Mouse (Mus musculus): ENCODE data around the gene Cnot6l. TPM values are rescaled to one million over a fixed set of nuclear protein-coding genes. Genes with fewer than 3 reads are reported as not detected.

The Cnot6l gene
- polyA plus RNA-seq, 1 experiment from 2014 or later = 14.3 TPM

DNA sequence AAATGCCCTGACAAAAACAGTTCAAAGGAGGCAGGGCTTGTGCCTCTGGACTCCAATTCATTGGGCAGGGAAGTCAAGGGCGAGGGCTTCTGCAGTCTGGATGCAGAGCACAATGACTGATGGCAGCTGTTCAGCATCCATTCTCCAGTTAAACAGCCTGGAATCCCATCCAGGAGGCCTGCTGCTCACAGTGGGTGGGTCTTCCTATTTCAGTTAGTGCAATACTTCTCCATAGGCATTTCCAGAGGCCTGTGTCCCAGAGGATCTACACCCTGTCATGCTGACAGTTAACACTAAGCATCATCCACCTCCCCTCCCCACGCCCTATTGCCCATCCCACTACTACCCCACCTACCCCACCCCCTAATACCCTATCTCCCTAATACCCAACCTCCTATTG lies 19.2 kb upstream of the Cnot6l start:
- Histone ChIP-seq H3K4me1 (no peaks in the 10 kb centered on the region), H3K4me3 (no peak overlapping the region), H3K27ac (no peak overlapping the region), H3K36me3 (no peaks in the 10 kb centered on the region), H3K27me3 (ENCODE audit: low read depth, poor library complexity, severe bottlenecking) (no peaks in the 10 kb centered on the region), H3K9me3 (replicated peaks) (no peaks in the 10 kb centered on the region)
- WGBS = 74% methylated on average over 2 of the region's 2 CpGs
- no peak for DNase-seq (ENCODE audit: low spot score)

DNA sequence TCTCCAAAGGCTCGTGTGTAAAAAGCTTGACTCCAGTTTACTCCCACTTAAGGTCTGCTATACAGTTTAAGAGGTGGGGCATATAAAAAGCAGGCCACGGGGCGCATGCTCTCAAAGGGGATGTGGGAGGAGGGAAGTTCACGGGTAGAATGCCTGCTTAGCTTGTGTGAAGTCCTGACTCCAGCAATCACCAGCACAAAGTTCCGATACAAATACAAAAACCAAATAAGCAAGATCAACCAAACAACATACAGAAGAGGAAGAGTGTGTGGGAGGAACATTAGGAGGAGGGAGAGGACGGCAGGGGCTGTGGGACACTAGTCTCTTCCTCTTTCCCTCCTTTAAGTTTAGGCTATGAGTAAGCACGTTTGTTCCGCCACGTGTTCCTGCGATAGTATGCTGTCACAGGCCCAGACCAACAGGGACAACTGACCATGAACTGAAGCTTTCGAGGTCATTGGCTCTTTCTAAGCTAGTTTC lies 12.9 kb upstream of the Cnot6l start:
- Histone ChIP-seq H3K9me3 (replicated peaks) (no peaks in the 10 kb centered on the region), H3K27me3 (ENCODE audit: low read depth, poor library complexity, severe bottlenecking) (no peaks in the 10 kb centered on the region), H3K4me3 (no peak overlapping the region), H3K27ac (peak overlapping the region; percentile 14; the same call in 1 of the 2 replicates), H3K36me3 (no peaks in the 10 kb centered on the region), H3K4me1 (peaks cover 18% of the 10 kb centered on the region)
- WGBS = 81% methylated on average over 11 of the region's 11 CpGs
- DNase-seq (ENCODE audit: low spot score) = no peak

GRCm38 (mm10) chr5:96176121-96176520 lies 12.2 kb upstream of the Cnot6l start:
- Histone ChIP-seq H3K36me3 (no peaks in the 10 kb centered on the region), H3K27me3 (ENCODE audit: low read depth, poor library complexity, severe bottlenecking) (no peaks in the 10 kb centered on the region), H3K4me3 (no peak overlapping the region), H3K9me3 (replicated peaks) (no peaks in the 10 kb centered on the region), H3K27ac (no peak overlapping the region), H3K4me1 (peaks cover 18% of the 10 kb centered on the region)
- no peak for DNase-seq (ENCODE audit: low spot score)
- 42% methylated on average over 9 of the region's 9 CpGs for WGBS

DNA sequence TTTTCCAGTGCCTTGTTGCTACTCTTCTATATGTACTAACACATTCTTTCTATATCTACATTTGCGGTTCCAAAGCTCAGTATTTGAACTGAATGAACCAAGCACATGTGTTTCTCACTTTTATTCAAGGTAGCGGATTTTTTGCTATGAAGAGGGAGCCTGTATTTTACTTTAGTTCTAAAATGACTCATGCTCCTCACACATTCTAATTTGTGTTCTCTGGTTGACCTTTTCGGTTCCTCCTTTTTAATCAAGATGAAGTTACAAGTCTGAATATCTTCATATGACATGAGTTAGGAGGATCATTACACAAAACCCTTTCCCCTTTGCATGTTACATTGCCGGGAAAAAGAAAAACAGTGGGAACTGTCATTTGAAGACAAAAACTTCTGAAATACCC lies 7.8 kb upstream of the Cnot6l start:
- H3K36me3 ChIP-seq = no peaks in the 10 kb centered on the region
- H3K9me3 ChIP-seq (replicated peaks) = no peaks in the 10 kb centered on the region
- no peak for DNase-seq (ENCODE audit: low spot score)
- 93% methylated on average over 4 of the region's 4 CpGs for WGBS
- no peaks in the 10 kb centered on the region for H3K27me3 ChIP-seq (ENCODE audit: low read depth, poor library complexity, severe bottlenecking)
- H3K4me1 ChIP-seq = peaks cover 10% of the 10 kb centered on the region
- H3K27ac ChIP-seq = no peak overlapping the region
- H3K4me3 ChIP-seq = no peak overlapping the region

DNA sequence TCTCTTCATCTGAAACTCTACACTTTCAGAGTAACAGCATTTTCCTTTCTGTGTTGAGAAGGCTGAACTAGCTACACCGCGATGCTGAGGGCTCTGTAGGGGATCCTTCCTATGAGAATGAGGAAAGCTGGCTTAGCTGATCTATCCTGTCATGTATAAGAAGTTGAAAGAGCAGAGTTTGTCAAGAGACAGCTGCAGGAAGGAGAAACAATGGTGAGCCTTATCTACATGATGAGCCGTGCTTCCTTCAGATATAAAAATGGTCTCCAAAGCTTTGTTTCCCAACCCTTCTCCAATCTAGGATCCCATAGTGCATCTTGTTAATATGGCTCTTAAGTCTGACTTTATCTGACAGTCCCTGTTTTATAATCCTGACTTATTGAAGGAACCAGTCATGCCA lies 6.5 kb upstream of the Cnot6l start:
- Histone ChIP-seq H3K27ac (no peak overlapping the region), H3K36me3 (no peaks in the 10 kb centered on the region), H3K4me3 (no peak overlapping the region), H3K27me3 (ENCODE audit: low read depth, poor library complexity, severe bottlenecking) (no peaks in the 10 kb centered on the region), H3K4me1 (no peaks in the 10 kb centered on the region), H3K9me3 (replicated peaks) (no peaks in the 10 kb centered on the region)
- WGBS = 82% methylated on average over 3 of the region's 3 CpGs
- no peak for DNase-seq (ENCODE audit: low spot score)

- H3K4me1 ChIP-seq = peaks cover 9% of the 10 kb centered on the region; the same call in 1 of the 2 replicates
- H3K27ac ChIP-seq = no peak overlapping the region
- DNase-seq (ENCODE audit: low spot score) = no peak
- no peaks in the 10 kb centered on the region for H3K36me3 ChIP-seq
- H3K9me3 ChIP-seq (replicated peaks) = no peaks in the 10 kb centered on the region
- 83% methylated on average over 2 of the region's 2 CpGs for WGBS
- H3K4me3 ChIP-seq = no peak overlapping the region
- no peaks in the 10 kb centered on the region for H3K27me3 ChIP-seq (ENCODE audit: low read depth, poor library complexity, severe bottlenecking)
Measured at GRCm38 (mm10) chr5:96166761-96167160, 2.8 kb upstream of the Cnot6l start.

DNA sequence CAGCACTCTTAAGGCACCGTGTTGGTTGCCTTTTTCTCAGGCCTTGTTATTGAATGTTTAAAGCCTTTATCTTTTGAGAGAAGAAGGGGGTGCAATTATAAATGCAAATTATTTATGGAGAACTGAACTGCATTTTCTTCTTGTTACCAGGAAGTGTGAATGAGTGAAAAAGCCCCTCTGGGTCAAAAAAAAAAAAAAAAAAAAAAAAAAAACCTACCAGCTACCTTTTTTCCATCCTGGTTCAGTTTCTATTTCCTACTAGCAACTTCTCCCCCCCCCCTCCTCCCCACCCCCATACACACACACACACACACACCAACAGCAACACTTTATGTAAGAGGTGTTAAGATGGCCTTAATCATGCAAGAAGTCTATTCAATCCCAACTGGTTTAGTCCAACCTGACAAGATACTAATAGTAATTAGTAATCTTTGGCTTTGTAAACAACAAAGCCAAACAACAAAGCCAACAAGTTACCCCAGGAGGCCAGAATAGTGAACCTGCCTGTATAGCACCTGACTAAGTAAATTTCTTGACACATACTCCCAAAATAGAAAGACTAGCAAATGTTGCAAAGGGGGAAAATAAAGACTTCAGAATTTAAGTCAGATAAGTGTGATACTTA lies 463 bp downstream of the Cnot6l start:
- H3K36me3 ChIP-seq = no peaks in the 10 kb centered on the region
- 5% methylated on average over 1 of the region's 1 CpGs for WGBS
- peak overlapping the region; percentile 92 for H3K4me3 ChIP-seq
- peak overlapping the region; percentile 99 for H3K27ac ChIP-seq
- H3K9me3 ChIP-seq (replicated peaks) = no peaks in the 10 kb centered on the region
- peaks cover 18% of the 10 kb centered on the region for H3K4me1 ChIP-seq
- no peaks in the 10 kb centered on the region for H3K27me3 ChIP-seq (ENCODE audit: low read depth, poor library complexity, severe bottlenecking)
- no peak for DNase-seq (ENCODE audit: low spot score)

DNA sequence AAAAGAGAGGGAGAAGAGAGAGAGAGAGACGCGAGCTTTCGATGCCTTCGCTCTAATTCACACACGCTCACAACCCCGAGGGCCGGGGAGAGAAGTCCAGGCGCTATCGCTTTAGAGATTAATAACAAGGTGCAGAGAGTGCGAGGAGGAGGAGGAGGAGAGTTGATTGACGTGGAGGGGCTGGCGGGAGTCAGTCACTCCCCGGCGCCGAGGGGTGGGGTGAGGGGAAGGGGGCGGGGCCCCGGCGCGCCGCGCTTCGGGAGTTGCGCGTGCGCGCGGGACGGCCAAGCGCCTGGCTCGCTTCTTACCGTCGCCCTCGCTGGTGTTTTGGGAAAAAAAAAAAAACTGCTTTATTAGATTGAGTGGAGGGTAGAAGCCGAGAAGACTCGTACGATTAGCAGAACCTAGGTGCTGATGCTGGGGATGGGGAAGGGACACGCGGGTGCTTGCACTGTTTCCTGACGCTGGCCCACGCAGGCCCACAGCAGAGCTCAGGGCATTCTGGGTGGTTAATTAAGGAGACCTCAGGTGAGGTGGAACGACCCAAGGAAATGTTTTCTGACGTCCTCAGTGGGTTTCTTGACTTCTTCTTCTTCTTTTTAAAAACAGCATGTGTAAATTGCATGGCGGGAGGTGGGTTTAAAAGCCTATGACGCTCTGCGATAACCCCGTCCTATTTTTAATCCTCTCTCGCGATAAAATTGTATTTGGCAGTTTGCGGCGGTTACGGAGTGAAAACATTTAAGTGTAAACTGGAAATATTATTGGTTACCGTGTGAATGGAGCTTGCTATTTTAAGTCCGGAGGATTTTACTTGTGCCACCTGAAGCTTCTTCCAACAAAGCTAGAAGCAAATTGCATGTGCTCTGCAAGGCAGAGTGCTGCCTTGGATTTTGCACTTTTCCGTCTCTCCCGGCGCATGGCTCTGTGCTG lies 1.3 kb downstream of the Cnot6l start:
- peak overlapping the region; percentile 99 for H3K27ac ChIP-seq
- H3K4me3 ChIP-seq = peak overlapping the region; percentile 92
- H3K9me3 ChIP-seq (replicated peaks) = no peaks in the 10 kb centered on the region
- under 1% methylated on average over 56 of the region's 56 CpGs for WGBS
- peak; percentile 91 for DNase-seq (ENCODE audit: low spot score)
- peaks cover 18% of the 10 kb centered on the region for H3K4me1 ChIP-seq
- no peaks in the 10 kb centered on the region for H3K36me3 ChIP-seq
- H3K27me3 ChIP-seq (ENCODE audit: low read depth, poor library complexity, severe bottlenecking) = no peaks in the 10 kb centered on the region

GRCm38 (mm10) chr5:96161578-96162398 lies 2.2 kb downstream of the Cnot6l start:
- H3K4me1 ChIP-seq = peaks cover 18% of the 10 kb centered on the region
- DNase-seq (ENCODE audit: low spot score) = peak; percentile 78
- under 1% methylated on average over 101 of the region's 114 CpGs for WGBS
- no peaks in the 10 kb centered on the region for H3K9me3 ChIP-seq (replicated peaks)
- H3K27ac ChIP-seq = peak overlapping the region; percentile 99
- H3K27me3 ChIP-seq (ENCODE audit: low read depth, poor library complexity, severe bottlenecking) = no peaks in the 10 kb centered on the region
- no peaks in the 10 kb centered on the region for H3K36me3 ChIP-seq
- peak overlapping the region; percentile 92 for H3K4me3 ChIP-seq

DNA sequence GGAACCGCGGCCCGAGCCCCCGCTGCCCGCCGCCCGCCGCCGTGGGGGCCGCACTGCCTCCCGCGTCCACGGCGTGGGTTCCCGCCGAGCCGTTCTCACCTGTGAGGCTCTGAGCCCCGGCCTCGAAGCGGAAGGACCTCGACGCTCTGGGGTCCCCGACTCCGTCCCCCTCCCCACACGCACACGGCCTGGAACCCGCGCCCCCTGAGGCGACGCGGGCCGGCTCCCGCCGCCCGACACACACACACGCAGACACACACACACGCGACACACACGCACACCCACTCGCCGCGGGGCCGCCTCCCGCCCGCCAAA lies 2.8 kb downstream of the Cnot6l start:
- H3K9me3 ChIP-seq (replicated peaks) = no peaks in the 10 kb centered on the region
- peak overlapping the region; percentile 92 for H3K4me3 ChIP-seq
- peak overlapping the region; percentile 99 for H3K27ac ChIP-seq
- DNase-seq (ENCODE audit: low spot score) = no peak
- H3K4me1 ChIP-seq = peaks cover 18% of the 10 kb centered on the region
- no peaks in the 10 kb centered on the region for H3K36me3 ChIP-seq
- H3K27me3 ChIP-seq (ENCODE audit: low read depth, poor library complexity, severe bottlenecking) = no peaks in the 10 kb centered on the region
- WGBS = under 1% methylated on average over 44 of the region's 45 CpGs

DNA sequence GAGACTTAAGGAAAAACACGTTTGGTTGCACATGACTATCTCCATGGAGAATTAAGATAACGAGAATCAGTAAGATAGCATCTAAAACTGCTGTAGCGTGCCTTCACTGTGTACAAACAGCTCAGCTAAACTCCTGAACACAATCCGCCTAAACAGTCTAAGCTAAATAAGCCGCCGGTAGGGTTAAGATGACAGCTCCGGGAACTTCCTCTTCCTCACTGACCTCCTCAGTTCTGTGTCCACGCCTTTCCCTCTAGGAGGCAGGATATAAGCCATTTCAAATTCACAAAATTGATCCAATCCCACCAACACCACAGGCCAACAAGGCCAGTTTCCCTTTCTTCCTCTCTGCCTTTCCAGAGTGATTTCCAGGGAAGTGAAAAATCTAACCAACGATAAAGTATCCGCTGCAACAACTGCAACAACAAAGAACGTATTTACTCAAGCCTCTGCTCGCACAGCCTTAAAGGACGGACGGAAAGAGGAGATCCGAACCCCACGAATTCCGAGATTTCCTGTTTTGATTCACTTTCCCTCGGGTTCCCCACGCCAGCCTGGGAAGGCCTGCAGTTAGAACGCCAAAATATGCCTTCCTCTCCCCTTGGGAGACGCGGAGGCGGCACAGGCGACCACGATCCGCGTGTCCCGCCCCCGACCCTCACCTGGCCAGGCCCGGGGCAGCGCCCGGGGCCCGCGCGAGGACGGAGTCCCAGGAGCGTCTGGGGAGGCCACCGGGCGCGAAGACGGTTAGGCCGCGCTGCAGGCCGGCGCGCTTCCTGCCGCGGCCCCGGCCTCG lies 3.3 kb downstream of the Cnot6l start:
- Histone ChIP-seq H3K9me3 (replicated peaks) (no peaks in the 10 kb centered on the region), H3K4me1 (peaks cover 18% of the 10 kb centered on the region), H3K27ac (peak overlapping the region; percentile 99), H3K36me3 (no peaks in the 10 kb centered on the region), H3K4me3 (peak overlapping the region; percentile 92), H3K27me3 (ENCODE audit: low read depth, poor library complexity, severe bottlenecking) (no peaks in the 10 kb centered on the region)
- peak; percentile 63 for DNase-seq (ENCODE audit: low spot score)
- WGBS = 1% methylated on average over 50 of the region's 50 CpGs

DNA sequence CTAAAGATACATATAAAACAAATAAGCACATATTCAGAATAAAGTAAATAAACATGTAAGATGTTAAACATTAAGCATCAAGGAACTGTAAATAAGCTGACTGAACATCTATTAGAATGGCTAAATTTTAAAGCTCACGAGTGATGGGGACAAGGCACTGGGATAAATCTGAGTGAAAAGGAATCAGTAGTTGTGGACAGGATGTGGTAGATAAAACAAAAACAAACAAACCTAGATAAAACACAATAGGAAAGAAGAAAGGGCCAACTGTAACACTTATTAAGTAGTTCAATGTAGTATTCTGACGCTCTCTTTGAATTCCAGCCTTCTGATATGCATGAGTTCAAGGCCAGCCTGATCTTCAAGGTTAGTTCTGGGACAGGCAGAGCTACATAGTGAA lies 21.6 kb downstream of the Cnot6l start:
- WGBS = 96% methylated on average over 2 of the region's 2 CpGs
- Histone ChIP-seq H3K4me1 (no peaks in the 10 kb centered on the region), H3K4me3 (no peak overlapping the region), H3K27me3 (ENCODE audit: low read depth, poor library complexity, severe bottlenecking) (no peaks in the 10 kb centered on the region), H3K9me3 (replicated peaks) (no peaks in the 10 kb centered on the region), H3K27ac (no peak overlapping the region), H3K36me3 (no peaks in the 10 kb centered on the region)
- no peak for DNase-seq (ENCODE audit: low spot score)
